In genomic region chr19:12820383-12820782, GRCm38 (mm10) we compare ENCODE assay signal across 10 mouse cellular contexts. TPM values are rescaled to one million over a fixed set of nuclear protein-coding genes. Genes with fewer than 3 reads are reported as not detected.
A peak's percentile ranks its signal among the peaks of the same experiment; 100 is the strongest.
DNase-seq lines count a peak whose midpoint lies in the region; ATAC-seq lines count a peak whose summit lies in the region.
"Had no signal": no experiment of that assay in that cellular context is flagged by ENCODE, and none has a peak within 500 bp of the region (broad histone marks: within the 10 kb centered on the region; RNA-seq: fewer than 3 reads in every experiment).

No protein-coding gene starts in this region.

- no peak overlapping the region for H3K9ac ChIP-seq in kidney, embryonic 15.5 days
- H3K9ac ChIP-seq: embryonic facial prominence, embryonic 15.5 days; liver, embryonic 13.5 days had no signal

- H3K36me3 ChIP-seq in kidney, embryonic 15.5 days, result no peaks in the 10 kb centered on the region
- H3K36me3 ChIP-seq: embryonic facial prominence, embryonic 15.5 days; liver, embryonic 13.5 days had no signal

- DNase-seq in kidney, adult 9 months, result peak; percentile 19
- peak; percentile 61 for DNase-seq in CD4-positive helper T cell, adult 2 months (ENCODE audit: low read depth, low spot score)
- peak; percentile 85 for DNase-seq in NIH3T3 (ENCODE audit: low read depth)
- peak; percentile 85 for DNase-seq in induced T-regulatory cell, adult 2 months (ENCODE audit: low read depth)
- peak; percentile 60 for DNase-seq in thymus, postnatal 14 days
- no peak for DNase-seq in adrenal gland, postnatal 25 days
- DNase-seq in gastrocnemius, postnatal 36 days, result no peak
- DNase-seq: liver, embryonic 13.5 days had no signal

- ATAC-seq in kidney, embryonic 15.5 days (replicated peaks; ENCODE audit: low FRiP score), result no peak

- WGBS in kidney, embryonic 15.5 days, result 30% methylated on average over 4 of the region's 4 CpGs

- H3K4me1 ChIP-seq in kidney, embryonic 15.5 days, result no peaks in the 10 kb centered on the region
- H3K4me1 ChIP-seq: embryonic facial prominence, embryonic 15.5 days; liver, embryonic 13.5 days had no signal

- H3K27ac ChIP-seq in kidney, embryonic 15.5 days, result no peak overlapping the region
- H3K27ac ChIP-seq: embryonic facial prominence, embryonic 15.5 days; liver, embryonic 13.5 days had no signal

- H3K9me3 ChIP-seq in kidney, embryonic 15.5 days (replicated peaks), result no peaks in the 10 kb centered on the region
- H3K9me3 ChIP-seq: embryonic facial prominence, embryonic 15.5 days; liver, embryonic 13.5 days had no signal

- no peaks in the 10 kb centered on the region for H3K27me3 ChIP-seq in kidney, embryonic 15.5 days
- H3K27me3 ChIP-seq: embryonic facial prominence, embryonic 15.5 days; liver, embryonic 13.5 days had no signal

- H3K4me3 ChIP-seq in kidney, embryonic 15.5 days (replicated peaks), result no peak overlapping the region
- H3K4me3 ChIP-seq: embryonic facial prominence, embryonic 15.5 days; liver, embryonic 13.5 days had no signal

- H3K4me2 ChIP-seq in kidney, embryonic 15.5 days, result no peak overlapping the region
- H3K4me2 ChIP-seq: embryonic facial prominence, embryonic 15.5 days; liver, embryonic 13.5 days had no signal

- intact Hi-C loops in gastrocnemius, postnatal 36 days (cut with DNase I), result loop anchor here (5.0 kb wide), 2 partner anchors 98 to 298 kb away; no protein-coding TSS in a partner anchor

RNA-seq across cellular contexts. Expression of gene Lpxn, which starts 24.4 kb away (rescaled TPM):
- polyA plus RNA-seq in kidney, embryonic 15.5 days (2015; fragmentation: Nextera tagmentation; extraction: Ambion mirVana), result 1.3 and 1.4 TPM in 2 replicates
- 2.1 and 2.2 TPM in 2 replicates for total RNA-seq in adrenal gland, postnatal 25 days (2021)
- under 1 TPM; 0.25 to 0.31 TPM for total RNA-seq in gastrocnemius, postnatal 36 days (2021)

RNA-seq across cellular contexts. Expression of gene Zfp91, which starts 24.5 kb away (rescaled TPM):
- 15.1 and 15.9 TPM in 2 replicates for polyA plus RNA-seq in kidney, embryonic 15.5 days (2015; fragmentation: Nextera tagmentation; extraction: Ambion mirVana)
- total RNA-seq in adrenal gland, postnatal 25 days (2021), result 83.3 and 85.7 TPM in 2 replicates
- total RNA-seq in gastrocnemius, postnatal 36 days (2021), result 100 to 1,000 TPM; 112 to 114 TPM

RNA-seq across cellular contexts. Expression of gene Gm5244, which starts 26.1 kb away (rescaled TPM):
- not detected in 2 replicates for polyA plus RNA-seq in kidney, embryonic 15.5 days (2015; fragmentation: Nextera tagmentation; extraction: Ambion mirVana)
- total RNA-seq in adrenal gland, postnatal 25 days (2021), result not detected in 2 replicates
- total RNA-seq in gastrocnemius, postnatal 36 days (2021), result not detected
- polyA plus RNA-seq: embryonic facial prominence, embryonic 15.5 days; liver, embryonic 13.5 days had no signal

RNA-seq across cellular contexts. Expression of gene Olfr1444, which starts 36.7 kb away (rescaled TPM):
- polyA plus RNA-seq in kidney, embryonic 15.5 days (2015; fragmentation: Nextera tagmentation; extraction: Ambion mirVana), result not detected in 2 replicates
- total RNA-seq in adrenal gland, postnatal 25 days (2021), result not detected in 2 replicates
- not detected for total RNA-seq in gastrocnemius, postnatal 36 days (2021)
- polyA plus RNA-seq: embryonic facial prominence, embryonic 15.5 days; liver, embryonic 13.5 days had no signal

RNA-seq across cellular contexts. Expression of gene Cntf, which starts 55.0 kb away (rescaled TPM):
- 2.4 and 2.5 TPM in 2 replicates for polyA plus RNA-seq in kidney, embryonic 15.5 days (2015; fragmentation: Nextera tagmentation; extraction: Ambion mirVana)
- 0.90 and 3.3 TPM in 2 replicates for total RNA-seq in adrenal gland, postnatal 25 days (2021)
- 1 to 10 TPM; 1.5 to 3.4 TPM for total RNA-seq in gastrocnemius, postnatal 36 days (2021)

Comparison
In these comparisons a context has a peak if more than half of its experiments do, and no peak if none do; other contexts are left out.
1. DNase-seq: peak in kidney, adult 9 months (single experiment), CD4-positive helper T cell, adult 2 months (single experiment), NIH3T3 (single experiment), induced T-regulatory cell, adult 2 months (single experiment) and thymus, postnatal 14 days (single experiment); none in adrenal gland, postnatal 25 days (single experiment) and gastrocnemius, postnatal 36 days (0 of 2).